Mouse (Mus musculus) c-Kit-negative CD71-positive TER-119-positive erythroid progenitor cells, embryonic 14.5 days (primary cell): ENCODE measurements around the gene Mrpl3.
"Not testable (repeated sequence)": the region's sequence is repeated elsewhere in the genome, so short reads cannot be mapped to it uniquely, and the experiment has no call there.

Source experiments
- DNase-seq: peaks from one replicate; pipeline ENCODE4 v3.0.0-alpha.2; 2013; ENCODE audit warnings: low read depth, low spot score

Mrpl3 gene

DNA sequence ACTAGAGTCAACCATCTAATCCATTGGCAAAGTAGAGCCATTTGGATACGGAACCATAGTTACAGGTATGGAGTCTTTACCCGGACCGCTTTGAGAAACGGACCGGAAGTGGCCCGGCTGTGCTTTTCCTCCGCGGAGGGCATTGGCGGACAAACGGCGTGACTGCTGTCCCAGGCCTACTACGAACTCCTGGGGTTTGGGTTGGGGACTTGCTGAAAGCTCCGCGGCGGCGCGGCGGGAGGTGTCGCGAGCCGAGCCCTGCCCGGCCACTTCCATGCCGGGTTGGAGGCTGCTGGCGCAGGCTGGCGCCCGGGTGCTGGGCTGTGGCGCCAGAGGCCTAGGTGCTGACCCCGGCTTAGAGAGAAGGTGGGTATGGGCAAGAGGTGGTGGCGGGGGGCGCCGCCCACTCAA lies at the start of gene Mrpl3:
Mrpl3 (plus strand) TSS at position 93 of the 411 bp plus-strand sequence.
- peak; percentile 57 for DNase-seq

DNA sequence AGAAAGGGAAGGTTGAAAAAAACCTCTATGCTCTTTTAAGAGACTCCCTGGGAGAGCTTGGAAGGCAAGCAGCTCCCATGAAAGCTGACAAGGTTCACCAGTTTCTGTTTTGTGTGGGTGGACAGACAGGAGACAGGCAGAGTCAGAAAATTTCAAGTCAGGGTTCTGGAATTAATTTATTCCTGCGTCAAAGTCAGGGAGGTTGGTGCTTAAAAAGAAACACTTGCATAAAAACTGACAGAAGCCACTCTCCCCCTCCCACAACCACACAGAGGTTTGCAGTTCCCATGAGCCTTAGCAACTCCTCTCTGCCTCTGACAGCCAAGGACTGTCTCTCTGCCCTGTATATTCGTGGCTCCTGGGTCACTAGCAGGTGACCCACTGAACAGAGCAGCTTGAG lies 42.3 kb upstream of the Mrpl3 start:
- no peak for DNase-seq

DNA sequence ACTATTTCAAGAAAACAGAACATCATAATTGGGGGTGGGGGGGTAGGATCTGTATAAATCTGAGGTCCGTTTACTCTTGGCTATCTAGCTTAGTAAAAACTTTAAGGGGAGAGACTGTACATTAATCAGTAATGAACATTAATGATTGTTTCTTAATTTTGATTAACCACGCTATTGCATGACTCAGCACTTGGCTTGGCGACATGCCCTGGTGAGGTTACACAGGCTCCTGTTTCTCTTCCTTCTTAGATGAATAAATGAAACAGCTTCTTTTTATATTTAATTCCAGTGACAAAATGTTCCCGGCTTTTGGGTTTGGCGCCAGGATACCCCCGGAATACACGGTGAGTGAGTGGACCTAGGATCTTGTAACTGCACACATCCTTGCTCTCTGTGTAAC lies 34.9 kb upstream of the Mrpl3 start:
- no peak for DNase-seq

DNA sequence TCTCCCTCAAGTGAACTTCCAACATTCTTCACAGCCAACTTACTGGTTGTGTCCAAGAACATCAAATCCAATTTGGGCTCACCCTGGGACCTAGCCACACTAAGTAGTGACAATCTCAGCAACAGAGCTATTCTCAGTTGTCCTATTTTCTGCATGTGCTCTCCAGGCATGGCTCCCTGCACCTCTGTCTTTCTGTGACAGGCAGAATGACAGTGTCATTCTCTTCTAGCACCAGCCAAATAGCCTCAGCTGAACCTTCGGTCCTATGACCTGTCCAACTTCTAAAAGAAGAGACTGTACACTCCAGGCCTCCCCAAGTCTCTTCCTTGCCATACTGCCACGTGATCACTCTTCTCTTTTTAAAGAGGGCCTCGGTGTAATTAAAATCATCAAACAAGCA lies 24.7 kb upstream of the Mrpl3 start:
- no peak for DNase-seq

DNA sequence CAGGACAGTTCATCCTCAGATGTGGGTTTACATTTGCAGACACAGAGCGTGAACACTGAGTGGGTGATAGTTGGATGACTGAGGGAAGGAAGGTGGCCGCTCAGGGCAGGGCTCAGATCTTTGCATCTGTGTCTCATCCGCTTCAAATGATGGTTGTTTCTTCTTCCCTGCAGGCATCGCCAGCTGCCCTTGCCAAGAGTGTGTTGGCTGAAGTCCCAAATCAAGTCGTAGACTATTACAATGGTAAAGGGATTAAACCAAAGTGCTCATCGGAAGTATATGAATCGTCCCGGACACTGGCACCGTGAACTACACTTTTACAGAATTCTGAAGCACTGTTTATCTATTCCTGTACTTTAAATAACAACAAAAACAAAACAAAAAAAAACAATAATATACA lies 20.5 kb upstream of the Mrpl3 start:
- DNase-seq, result no peak

DNA sequence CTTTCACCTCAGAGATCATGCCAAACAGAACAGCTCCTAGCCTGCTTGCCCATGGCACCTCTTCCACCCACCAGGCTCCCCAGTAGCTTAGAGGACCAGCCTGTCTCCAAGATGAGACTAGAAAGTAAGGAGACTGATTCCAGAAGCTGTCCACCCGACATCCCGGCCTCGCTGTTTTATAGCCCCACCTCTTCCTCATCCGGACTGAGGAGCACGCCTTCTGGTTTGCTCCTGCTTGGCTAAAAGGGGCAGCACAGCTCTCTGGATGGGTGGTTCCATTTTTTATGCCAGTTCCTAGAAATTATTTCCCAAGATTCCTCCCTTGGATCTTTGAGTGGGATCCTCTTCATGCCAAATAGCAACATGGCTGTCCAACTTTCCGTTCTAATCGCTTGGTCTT lies 19.4 kb upstream of the Mrpl3 start:
- no peak for DNase-seq

DNA sequence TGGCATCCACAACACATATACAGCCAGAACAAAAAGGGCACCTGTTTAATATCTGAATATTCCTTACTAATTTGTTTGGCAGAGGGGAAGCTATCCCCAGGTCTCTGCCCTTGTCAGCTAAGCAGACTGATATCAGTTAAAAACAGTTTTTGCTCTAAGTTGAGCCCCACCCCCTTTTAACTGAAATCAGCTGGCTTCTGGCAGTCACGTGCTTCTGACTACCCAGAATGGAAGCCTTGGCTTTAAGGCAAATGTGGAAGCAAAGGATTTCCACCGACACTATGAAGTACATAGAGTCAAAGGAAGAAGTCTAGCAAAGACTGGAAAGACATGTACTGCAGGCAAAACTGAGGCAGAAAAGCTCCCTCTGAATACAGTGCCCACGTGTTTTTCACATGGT lies 15.2 kb upstream of the Mrpl3 start:
- DNase-seq, result no peak

DNA sequence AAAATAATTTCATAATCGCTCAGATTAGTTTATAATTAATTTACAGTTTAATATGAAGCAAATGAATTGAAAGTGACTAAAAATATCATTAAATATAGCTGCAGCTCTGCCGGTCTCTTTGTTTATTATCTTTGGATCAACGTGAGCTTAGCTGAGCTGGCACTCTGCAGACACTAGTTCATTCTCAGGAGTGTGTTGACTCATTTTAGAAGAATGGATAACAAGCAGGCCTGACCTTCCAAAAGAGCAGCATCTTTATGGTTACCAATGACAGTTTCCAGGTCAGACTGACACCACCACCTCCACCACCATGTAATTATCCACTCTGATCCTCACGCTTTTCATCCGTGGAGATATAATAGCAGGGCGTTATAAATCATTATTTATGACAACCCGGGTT lies 7.0 kb upstream of the Mrpl3 start:
- DNase-seq, result no peak

DNA sequence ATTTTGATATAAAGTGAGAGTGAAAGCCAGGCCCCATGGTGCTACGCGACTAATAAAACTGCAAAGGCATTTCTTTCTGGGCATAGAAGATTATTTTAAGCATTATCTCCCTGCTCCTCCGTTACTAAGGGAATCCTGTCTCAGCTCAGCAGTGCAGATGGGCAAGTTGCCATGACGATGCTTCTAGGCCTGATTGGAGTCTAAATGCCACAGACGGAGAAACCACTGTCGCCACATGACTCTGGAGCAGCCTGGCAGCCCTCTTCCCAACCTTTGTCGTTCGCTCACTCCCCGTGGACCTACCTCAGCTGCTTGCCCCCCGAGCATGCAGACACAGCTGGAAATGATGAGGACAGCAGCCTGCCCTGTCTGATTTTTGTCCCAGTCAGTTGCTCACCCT lies 4.7 kb upstream of the Mrpl3 start:
- no peak for DNase-seq

DNA sequence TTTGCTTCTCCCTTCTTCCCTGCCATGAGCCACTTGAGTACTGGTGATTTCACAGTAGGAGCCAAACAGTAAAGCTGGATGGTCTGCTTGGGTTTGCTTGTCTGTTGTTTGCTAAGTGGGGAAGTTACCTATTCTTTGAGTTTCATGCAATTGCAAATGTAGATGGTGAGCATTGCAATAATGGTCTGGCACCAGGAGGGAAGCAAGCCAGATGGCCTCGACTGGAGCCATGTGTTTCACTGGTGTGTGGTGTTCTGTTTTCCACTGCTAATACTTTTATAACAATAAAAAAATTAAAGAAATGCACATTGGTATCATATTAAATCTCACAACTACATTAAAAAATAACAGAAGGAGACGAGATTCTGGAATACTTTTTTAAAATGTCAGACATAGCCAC lies 3.4 kb upstream of the Mrpl3 start:
- no peak for DNase-seq

DNA sequence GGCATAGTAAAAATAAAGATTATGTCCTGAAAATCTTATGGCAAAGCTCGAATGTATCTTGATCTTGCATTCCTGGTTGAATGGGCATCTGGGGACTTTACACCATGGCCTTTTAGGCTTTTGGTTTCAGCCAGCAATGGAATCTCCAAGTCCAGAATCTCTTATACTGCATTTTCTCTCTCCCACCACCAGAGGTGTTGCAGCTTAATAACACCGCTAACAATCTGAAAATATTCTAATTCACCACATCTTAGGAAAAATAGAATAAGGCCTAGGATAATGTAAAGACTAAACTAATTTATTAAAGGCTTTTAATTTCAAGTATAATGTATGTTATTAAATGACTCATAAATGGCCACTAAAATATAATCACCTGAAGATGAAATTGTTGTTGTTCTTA lies 2.8 kb upstream of the Mrpl3 start:
- no peak for DNase-seq

DNA sequence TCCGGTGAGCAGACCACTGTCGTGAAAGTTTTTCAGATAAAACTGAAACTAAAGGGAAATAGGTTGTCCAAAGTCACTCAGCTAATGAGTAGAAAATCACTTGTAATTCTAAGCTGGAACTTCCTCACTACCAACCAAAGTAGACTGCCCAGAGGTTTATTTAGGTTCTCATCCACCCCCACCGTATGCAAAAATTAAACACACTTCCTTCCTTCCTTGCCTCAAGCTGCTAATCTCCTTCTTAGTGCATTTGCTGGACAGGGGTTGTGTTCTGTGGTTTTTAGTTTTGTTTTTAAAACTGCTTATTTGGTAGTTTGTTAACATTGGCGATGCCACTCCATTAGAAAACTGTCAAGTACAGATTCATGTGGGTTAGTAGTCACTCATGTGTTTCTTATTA lies 773 bp downstream of the Mrpl3 start:
- DNase-seq, result no peak

DNA sequence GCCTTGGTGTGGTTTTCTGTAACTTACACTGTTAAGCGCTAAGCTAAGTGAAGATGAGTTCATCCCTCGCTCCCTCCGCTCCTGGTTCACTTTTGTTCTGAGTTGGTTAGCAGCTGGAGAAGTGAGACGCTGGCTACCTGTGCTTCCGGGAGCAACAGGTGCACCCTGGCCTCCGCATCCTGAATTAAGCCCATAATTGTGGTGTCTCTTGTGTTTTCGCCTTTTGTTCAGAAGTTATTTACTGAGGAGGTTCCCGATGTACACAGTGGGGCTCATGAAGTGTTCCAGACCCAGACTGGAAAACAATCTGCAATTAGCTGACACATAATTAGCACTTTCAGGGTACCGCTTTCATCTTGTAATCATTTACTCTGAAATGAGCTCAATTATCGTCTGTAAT lies 16.1 kb downstream of the Mrpl3 start:
- no peak for DNase-seq

DNA sequence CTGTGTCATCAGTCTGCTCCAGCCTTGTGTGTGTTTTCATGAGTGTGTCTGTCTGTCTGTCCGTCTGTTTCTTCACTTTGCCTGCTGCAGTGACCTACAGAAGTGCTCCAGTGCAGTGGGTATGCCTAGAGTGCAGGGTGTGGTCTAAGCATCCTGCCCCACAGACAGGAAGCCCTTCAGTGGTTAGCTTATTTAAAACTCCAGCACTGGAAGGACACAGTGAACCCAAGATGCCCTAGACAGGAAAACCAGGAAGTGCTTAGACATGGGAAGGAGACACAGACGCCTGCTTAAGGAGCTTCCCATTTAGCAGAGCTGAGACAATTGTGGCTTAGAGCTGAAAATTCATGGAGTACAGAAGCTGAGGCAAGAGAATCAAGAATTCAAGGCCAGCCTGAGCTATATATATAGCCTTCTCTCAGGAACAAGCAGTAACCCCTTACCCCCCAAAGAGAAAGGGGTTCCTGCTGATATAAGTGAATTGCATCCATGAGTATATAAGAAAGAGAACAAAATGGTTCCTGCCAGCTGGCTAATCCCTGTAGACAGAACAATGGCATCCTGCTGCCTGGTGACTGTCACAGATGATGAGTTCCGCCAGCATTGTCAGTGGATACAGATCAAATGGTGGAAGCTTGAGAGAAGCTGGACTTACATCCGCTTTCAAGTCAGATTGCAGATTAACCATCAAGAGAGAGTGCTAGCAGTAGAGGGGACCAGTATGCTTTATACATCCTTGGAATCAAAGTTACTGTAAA lies 20.1 kb downstream of the Mrpl3 start:
- no peak for DNase-seq

DNA sequence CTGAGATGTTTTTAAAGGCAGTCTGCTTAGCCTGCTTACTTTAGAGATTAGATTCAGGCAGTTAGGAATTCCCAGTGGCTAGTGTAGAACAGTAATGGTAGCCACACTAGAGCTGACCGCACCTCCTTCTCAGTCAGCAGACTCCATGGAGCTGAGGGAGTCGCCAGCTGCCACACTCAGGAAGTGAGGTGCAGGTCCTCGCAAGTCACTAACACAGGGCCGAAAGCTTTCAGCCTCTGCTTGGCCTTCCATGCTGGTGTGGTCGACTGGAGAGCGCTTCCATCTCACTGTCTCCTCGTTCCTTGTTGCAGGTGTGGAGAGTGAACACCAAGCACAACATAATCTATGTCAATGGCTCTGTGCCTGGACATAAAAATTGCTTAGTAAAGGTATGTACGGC lies 21.8 kb downstream of the Mrpl3 start:
- no peak for DNase-seq

DNA sequence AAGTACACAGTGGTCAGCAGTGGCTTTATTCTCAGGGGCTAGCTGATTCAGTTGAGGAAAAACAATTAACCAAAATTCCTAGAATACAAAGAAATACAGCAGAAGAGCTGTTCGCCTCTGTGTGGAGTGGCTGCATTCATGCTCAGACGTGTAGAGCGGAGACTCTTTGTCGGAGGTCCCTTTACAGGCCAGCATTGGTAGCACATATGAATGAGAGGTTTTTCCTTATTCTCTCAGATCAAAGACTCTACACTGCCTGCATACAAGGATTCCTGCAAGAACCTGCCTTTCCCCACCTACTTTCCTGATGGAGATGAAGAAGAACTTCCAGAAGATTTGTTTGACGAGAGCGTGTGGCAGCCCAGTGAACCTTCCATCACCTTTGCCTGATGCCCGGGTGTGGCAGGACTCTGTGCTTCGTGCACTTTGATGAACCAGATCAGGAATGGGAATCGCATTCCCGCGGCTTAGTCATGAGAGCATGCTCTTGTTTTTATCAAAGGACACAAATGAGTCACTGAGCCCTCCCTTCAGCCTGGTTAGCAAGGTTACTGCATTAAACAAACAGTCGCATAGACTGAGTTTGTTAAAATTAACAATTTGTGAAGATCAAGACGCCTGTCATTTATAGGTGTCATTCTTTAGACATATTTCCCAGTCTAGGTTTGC lies 23.9 kb downstream of the Mrpl3 start:
- no peak for DNase-seq

DNA sequence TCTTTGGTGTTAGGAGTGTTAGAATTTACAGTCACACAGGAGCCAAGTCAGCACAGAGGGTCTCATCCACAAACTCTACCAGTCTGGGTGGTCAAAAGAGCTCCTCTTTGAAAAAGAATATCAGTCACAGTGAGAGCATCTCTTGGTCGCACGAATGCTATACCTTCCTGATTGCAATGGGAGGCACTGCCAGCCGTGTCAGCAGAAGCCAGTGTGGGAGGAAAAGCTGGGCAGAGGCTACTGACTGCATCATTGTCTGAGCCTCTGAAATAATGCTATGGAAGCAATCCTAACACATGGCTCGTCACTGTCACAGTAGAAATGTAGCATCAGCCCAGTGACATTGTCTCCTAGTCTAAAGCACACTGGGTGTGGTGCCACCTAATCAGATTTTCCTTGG lies 25.4 kb downstream of the Mrpl3 start:
- DNase-seq, result no peak

DNA sequence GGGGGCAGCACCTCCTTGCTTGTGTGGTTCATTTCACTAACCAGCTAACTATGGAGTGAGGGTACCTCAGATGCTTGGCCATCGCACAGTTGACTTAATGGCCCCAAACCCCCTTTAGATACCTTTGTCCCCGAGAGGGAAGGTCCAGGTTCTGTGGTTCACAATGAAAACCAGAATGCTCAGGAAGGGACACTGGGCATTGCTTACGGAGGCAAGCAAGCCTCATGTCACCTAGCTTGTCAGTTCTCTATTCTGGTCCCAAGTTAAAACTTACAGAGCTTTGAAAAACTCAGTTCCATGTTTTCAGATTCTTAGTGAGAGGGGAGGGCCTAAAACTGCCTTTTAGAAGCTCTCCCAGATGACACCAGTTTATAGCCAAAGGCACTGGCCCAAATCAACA lies 27.2 kb downstream of the Mrpl3 start:
- no peak for DNase-seq

DNA sequence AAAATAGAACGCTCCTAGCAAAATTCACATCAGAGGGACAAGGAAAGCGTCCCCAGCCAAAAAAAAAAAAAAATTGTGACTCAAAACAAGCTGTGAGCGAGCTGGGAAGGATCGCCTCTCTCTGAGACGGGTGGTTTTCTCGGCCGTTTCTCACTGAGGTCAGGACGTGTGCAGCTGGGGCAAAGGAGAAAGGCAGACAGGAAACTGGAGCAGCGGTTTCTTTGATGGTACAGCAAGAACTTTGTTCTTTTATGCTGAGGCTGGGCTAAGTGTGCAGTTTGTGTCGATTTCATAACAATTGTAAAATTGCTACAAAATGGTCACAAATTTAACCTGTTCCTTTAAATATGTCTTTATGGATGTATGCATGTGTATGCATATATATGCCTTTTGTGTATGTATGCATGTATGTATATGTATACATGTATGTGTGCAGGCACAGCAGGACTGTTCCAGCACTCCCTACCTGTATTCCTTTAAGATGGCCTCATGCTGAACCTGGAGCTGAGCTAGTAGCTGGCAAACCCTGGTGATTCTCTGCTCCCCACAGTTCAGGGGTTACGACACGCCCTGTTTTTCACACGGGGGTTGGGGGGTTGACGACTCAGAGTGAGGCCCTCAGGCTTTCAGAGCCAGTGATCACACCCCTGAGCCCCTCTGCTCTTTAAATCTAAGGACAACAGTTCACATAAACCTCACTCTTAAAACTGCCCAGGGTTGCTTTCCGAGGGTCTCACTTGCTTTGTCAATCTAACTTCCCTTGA lies 48.0 kb downstream of the Mrpl3 start:
- no peak for DNase-seq

DNA sequence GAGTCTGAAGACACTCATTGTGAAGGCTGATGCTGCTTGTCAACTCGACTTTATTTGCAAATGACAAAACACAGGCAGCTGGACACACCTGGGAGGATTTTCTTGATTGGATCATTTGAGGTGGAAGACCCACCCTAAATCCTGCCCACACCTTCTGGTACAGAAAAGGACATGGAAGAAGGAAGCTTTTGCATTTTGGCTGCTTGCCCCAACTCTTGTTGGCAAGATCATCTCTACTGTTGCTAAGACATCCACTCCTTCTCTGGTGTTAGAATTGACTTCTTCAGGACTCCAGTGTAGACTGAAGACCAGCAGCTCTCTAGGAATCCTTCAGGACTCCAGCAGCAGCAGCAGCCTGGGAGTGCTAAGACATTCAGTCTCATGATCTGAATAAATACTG lies 48.9 kb downstream of the Mrpl3 start:
- no peak for DNase-seq

DNA sequence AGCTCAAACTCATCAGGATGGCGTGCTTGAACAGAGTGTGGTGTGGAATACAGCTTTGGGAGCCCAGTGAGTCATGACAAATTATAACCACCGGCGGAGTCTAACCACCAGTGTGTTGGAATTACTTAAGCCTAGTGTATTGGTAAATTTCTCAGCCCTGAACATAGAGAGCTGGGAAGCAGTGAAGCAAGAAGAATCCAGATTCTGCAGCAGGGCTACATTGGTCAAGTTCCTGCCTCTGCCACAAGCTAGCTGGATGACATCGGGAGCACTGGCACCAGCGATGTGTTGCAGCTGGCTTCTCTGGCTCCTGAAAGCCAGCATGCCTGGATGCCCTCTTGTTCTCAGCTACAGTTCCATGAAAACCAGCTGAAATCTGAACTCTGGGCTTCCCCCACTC lies 50.9 kb downstream of the Mrpl3 start:
- DNase-seq, result no peak

DNA sequence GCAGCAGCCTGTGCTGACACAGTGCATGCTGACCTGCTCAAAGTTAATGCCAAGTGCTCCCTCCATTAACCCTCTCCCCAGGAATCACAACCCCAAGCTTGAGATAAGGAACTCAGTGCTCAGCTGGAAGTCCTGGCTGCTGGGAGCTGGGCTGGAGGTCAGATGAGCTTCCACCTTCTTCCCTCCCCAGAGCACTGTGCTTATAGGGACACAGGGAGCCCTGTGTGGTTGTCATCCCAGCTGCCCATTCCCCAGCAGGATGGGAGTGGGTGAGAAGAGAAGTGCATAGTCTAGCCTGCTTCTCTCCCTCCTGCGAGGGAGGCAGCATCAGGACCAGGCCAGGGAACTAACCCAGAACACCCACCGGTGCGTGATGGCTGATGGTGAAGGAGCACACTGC lies 72.2 kb downstream of the Mrpl3 start:
- DNase-seq, result not testable (repeated sequence)
